Mouse (Mus musculus) T-helper 1 cell (primary cell): ENCODE measurements around the gene Gm10644.

ENCODE experiments used
- in situ Hi-C: fragments of 300-600 bp; cut with MboI, MseI; formaldehyde crosslinking; loops from one replicate; pipeline ENCODE4 v1.15.1; 2025; ENCODE audit warnings: high pct_unique_total_duplicates

The Gm10644 gene

DNA sequence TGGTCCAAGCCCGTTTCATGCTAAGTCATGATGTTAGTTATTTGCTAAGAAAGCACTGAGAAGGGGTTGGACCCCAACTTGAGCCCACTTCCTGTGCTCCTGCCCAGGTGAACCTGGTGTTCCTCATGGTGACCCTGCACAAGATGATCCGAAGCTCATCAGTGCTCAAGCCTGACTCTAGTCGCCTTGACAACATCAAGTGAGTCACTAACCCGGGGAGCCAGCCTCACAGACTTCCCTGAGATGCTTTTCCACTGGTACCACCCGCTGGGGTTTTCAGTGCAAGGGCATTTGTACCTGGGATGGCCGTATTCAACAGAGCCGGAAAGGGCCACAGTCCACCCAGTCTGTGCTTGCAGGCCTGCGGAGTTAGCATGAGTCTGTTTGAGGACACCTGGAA, 19.6 kb downstream of the Gm10644 start:
- in situ Hi-C loops, result no loop called here

DNA sequence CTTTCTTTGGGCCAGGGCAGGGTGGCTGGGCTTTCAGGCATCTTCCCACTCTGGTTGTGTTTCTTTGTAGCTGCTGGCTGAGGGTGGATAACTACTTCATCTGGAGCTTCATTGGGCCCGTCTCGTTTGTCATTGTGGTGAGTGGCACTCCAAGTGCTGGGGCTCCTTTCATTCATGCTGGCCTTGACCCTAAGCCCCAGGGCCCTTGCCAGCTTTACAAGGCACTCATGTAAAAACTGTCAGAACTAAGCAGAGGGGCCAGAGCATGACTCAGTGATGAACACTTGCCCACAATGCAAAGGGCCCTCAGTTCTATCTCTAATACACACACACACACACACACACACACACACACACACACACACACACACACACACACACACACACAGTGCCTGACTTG, 20.0 kb downstream of the Gm10644 start:
- in situ Hi-C loops, result no loop called here

DNA sequence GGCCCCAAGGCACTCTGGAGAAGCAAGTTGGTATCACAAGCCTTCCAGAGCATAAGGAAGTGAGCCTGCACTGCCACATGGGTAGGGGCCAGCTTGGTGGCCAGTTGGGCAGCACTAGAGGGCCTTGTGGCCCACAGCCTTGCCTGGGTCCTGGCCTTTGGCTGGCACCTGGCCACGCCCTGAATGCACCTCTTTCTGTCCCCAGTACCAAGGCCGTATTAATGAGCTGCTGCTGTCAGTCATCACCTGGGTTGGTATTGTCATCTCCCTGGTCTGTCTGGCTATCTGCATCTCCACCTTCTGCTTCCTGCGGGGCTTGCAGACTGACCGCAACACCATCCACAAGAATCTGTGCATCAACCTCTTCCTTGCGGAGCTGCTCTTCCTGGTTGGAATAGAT, 20.8 kb downstream of the Gm10644 start:
- in situ Hi-C loops, result no loop called here

DNA sequence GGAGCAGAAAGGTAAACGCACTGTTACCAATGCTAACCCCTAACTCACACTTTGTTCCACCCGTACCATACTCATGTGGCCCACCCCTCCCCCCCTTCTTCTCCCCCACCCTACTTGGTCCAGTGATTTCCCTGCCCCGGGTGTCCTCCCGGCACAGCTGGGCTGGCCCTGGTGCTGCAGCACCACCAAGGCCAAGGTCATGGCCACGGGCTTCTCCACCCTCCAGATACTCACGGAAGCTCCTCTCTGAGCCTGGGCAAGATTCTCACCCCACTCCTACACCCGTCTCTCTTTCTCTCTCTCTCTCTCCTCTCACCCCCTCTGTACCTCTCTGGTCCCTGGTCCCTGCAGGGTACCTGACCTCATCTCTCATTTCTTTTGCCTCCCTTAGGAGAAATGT, 28.7 kb downstream of the Gm10644 start:
- in situ Hi-C loops, result no loop called here

DNA sequence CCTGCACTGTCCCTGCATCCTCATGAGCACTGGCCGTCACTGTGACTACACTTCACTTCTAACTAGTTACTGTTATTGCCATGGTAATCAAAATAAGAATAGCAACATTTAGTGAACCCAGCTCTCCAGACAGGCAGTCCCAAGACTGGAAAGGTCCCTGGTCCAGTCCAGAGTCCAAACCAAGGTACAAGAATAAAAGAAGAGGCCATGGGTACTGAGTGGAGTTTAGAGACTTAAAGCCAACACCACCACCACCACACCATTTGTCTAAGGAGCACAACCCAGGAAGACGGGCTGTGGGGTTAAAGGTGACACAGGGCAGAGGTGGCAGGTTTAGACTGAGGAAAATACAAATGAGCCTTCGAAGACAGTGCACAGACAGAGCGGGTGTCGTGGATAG, 30.4 kb downstream of the Gm10644 start:
- in situ Hi-C loops, result no loop called here

DNA sequence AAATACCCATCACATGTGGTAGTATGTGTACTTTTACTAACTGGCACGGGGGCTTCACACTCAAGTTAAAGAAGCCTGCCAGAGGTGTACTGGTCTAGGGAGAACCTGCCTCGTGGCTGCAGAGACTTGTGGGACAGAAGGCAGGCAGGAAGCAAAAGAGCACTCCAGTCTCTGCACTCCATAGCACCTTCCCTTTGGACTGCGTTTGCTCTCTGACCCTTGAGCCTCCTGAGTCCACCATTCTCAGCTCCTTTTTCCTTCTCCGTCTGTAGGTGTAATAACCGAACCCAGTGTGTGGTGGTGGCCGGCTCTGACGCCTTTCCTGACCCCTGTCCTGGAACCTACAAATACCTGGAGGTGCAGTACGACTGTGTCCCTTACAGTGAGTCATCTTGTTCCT, 32.3 kb downstream of the Gm10644 start:
- in situ Hi-C loops, result no loop called here

DNA sequence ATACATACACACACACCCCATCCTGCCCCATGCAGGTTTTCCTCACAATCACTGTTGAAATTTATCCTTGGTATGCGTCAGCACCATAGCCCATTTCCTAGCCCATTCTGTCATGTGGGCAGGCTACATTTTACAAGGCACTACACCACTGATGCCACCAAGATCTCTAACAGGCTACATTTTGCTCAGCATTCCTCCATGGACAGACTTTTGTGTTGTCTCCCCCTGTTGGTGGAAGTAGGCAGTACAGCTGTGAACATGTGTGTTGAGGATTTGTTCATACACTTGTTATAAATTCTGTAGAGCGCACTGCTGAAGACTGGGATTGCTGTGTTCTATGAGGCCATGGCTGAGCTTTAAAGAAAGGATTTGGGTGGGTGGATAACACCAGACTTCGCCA, 33.4 kb downstream of the Gm10644 start:
- in situ Hi-C loops, result no loop called here

DNA sequence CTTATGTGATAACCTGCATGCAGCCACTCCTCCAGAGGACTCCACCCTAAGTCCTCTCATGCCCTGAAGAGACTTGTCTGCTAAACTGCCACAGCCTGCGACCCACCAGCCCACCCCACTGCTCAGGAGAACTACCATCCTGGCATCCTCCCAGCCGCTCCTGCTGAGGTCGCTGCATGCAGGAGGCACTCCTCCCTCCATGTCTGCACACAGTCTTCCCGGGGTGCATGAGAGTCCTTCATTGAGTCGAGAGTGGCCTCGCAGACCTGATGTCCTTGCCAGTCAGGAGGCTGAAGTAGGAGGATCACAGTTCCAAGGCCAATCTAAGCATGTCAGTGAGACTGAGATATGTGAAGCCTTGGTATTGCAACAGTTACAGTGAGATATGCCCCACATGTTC, 37.4 kb downstream of the Gm10644 start:
- in situ Hi-C loops, result no loop called here

DNA sequence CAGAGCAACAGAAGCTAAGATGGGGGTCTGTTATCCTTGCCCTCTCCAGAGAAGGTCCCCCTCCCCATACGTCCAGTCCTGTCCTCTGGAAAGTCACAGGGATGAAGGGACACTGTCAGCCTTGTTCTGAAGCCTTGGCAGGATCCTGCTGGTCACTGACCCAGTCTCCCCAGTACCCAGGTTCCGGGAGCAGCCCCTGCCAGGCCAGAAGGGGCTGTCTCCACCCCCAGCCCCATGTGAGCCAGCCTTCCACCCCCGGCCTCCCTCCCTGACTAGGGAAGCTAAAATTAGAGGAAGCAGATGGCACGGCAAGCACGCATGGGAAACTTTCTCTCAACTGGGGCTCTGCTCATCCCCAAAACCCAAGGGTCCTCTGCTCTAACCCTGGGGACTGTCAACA, 39.0 kb downstream of the Gm10644 start:
- in situ Hi-C loops, result no loop called here

DNA sequence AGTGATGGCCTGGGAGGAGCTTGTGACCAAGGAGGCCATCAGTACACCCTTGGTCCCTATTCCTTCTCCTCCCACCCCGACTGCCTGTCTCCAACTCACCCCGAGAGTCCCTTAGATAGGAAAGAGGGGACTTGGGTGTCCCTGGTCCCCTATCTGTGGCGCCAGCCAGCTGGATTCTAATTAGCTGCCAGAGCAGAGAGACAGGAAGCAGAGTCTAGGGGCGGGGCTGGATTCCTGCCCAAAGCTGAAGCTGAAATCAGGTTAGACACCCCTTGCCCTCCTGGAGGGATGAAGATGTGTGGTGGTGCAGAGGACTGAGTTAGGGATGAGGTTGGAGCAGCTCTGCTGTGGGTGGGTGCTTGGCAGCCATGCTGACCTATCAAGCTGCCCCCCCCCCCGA, 40.1 kb downstream of the Gm10644 start:
- in situ Hi-C loops, result no loop called here

DNA sequence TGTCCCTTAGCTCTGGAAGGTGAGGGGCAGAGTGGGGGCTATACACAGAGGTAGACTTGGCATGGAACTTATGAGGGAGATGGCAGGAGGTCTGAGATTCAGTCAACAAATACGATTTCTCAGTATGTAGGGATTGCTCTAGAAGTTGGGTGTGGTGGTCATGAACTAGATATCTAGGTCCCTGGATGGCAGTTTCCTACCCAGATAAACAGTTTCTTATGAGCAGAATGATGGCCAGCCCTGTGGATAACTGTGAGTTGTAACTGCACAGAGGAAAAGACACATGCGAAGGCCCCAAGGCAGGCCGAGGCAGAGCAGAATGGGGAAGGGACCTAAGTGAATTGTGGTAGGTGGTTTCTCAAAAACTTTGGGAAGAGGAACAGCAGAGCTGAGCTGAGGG, 40.8 kb downstream of the Gm10644 start:
- in situ Hi-C loops, result no loop called here

DNA sequence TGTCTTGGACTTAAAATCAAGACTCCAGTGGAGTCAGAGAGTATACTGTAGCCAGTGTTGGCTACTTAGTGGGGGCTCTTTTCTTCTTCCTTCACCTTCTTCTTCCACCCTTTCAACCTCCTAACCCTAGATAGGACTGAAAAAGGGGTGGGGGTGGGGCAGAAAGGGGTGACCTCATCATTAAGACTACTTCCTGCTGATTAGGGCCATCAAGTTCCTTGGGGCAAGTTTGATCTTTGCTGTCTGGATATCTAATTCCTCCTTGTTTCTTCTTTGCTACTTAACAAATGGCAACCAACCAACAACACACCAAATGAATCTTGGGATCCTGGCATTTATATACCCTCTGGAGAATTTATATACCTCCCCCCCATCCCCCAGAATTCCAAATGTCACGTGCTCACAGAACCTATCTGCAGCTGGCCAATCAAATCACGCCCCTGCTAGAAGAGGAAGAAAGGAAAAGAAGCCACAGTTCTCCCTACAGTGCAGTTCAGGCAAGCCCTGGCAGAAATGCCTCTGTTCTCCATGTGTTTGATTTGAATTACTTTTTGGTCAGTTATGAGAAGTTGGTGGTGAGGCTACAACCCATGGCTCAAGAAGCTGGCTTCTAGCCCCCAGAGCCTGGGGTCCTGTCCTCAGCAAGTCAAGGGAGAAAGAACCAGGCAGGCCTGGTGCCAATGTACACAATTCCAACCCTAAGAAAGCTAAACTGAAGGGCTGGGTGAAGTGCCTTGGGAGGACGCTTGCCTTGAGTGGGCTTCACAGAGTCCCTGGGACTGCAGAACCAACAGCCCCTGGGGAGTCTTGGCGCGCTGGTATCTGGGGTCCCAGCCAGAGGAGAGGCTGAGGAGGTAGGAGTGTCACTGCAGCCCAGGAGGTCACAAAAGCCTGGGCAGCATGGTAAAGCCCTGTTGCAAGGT, 42.9 kb downstream of the Gm10644 start:
- in situ Hi-C loops, result no loop called here

DNA sequence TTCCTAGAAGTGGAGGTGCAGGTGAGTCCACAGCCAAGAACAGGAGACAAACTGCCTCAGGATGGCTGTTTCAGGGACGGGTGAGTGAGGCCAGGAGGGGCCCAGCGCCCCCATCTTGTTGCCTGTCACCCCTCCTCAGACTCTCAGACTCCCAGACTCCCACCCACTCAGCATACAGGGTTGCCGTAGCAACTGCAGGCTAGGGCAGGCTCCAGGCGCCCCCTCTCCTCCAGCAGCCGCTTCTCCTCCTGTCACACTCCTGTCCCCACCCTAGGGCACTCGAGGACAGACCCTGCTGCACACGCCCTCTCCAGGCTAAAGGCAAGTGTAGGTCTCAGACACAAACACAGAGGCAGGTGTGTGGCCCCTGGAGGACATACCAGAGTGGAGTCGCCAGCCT, 45.7 kb downstream of the Gm10644 start:
- in situ Hi-C loops, result no loop called here

DNA sequence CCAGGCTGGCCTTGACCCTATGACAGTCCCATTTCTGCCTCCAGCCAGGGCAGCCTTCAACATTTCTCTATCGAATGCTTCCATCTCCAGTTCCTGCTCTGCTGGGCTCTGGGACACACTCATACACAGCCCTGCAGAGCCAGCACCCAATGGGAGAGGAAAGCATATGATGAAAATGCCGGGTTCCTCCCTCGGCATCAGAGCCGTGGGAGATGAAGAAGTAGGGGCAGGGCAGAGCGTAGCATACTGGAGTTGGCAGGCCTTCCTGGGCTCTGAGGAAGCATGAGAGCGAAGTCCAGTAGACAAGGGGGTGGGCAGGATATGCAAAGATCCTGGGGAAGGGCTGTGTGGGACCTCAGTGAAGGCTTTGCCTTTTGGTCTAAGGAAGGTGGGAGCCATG, 46.4 kb downstream of the Gm10644 start:
- in situ Hi-C loops, result no loop called here

DNA sequence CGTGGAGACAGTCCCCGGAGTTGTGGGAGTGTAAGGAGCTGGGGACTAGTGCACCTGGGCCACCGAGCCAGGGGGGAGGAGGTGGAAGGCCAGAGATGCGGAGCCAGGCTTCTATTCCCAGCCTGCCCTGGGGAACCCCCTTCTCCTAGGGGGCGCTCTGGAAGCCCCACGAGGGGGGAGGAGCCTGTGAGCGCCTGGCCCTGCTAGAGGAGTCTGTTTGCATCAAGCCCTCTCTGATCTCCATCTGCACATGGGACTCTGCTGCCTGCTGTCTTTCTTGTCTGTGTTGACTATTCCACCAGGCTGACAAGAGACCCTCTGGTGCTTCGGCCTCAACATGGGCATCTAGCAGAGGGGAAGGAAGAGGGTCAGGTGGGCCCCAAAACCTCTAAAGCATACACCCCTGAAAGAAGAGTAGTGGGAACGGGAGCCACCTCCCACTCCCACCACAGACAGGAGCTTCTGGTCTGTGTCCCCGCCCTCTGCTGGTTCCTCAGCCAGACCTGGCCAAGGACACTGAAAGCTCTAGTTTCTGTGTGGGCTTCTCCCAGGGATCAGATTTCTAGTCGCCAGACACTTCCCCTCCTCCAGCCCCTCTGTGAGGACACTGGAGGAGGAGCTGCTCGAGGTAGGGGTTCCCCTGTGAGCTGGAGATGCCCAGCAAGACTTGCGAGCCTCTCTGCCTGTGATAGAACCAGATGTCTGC, 51.9 kb downstream of the Gm10644 start:
- in situ Hi-C loops, result no loop called here

DNA sequence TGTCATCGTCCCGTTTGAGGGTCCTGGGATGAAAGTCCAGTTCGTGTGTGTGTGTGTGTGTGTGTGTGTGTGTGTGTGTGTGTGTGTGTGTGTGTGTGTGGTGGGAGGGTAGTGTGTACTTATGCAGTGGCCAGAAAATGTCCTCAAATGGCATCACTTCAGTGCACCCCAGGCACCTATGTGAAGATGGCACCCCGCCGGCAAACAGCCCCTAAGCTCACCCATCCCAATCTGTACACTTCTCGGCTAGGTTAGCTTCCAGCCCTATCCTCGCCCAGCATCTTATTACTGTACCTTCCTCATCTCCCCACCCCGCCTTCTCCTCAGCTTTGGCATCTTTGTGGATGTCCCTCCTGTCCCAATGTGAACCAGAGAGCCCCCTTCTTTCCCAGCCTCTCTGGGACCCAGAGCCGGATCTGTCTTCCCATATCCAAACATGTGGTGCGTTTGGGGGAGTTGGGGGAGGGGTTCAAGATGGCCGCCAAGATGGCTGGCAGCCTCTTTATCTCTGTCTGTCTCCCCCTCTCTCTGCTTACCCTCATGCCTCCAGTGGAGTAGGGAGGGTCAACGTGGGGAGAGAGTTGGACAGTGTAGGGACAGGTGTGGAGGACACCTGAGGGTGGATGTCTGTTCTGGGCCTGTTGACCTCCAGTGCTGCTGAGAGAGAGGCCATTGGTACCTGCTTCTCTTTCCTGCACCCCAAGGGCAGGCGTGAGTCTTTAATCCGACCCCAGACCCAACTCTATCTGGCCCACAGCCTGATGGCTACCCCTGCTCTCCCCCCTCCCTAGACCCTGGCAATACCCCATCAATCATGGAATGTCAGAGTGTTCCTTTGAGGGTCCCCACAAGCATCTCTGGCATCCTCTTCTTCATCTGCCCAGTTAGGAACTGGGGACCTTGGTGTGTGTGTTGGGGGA, 53.2 kb downstream of the Gm10644 start:
- in situ Hi-C loops, result no loop called here

DNA sequence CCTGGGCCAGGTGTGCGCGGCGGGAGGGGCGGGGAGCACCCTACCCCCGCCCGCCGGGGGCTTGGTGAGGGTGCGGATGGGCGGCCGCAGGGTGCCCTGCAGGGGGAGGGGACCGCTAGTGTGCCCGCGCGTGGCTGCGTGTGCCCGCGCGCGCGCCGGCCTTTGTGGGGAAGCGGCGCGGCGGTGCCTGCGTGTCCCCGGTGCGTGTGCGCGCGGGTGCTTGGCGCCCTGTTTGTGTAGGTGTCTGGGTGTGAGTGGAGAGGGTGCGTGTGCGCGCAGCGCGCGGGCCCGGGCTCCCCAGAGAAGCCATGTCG, 54.1 kb downstream of the Gm10644 start:
- in situ Hi-C loops, result no loop called here

DNA sequence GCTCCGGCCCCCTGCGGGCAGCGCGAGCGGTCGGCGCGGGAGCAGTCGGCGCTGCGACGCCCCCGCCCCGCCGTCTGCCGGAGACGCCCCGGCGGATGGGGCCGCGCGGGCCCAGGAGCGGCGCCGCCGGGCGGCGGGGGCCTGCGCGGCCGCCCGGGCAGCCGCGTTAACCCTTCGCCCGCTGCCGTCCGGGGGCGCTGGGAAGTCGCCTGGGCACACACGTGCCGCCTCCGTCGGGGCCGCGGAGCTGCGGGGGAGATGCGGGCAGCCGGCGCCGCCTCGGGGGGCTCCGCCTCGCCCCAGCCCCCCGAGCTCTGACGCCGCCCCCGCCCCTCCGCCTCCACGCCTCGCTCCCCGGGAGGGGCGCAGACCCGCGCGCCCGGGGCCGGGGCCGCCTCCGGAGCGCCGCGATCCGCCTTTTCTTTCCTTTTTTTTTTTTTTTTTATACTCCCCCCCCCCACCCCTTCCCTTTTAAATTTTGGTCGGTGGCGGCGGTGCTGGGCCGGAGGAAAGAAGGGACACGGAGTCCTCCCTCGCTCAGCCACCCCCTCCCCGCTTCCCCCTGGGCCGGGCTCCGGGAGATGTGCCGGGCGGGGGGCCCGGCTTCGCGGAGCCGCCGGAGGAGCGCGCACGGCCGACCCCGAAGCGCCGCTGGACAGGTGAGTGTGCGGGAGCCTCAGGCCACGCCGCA, 54.6 kb downstream of the Gm10644 start:
- in situ Hi-C loops, result no loop called here

DNA sequence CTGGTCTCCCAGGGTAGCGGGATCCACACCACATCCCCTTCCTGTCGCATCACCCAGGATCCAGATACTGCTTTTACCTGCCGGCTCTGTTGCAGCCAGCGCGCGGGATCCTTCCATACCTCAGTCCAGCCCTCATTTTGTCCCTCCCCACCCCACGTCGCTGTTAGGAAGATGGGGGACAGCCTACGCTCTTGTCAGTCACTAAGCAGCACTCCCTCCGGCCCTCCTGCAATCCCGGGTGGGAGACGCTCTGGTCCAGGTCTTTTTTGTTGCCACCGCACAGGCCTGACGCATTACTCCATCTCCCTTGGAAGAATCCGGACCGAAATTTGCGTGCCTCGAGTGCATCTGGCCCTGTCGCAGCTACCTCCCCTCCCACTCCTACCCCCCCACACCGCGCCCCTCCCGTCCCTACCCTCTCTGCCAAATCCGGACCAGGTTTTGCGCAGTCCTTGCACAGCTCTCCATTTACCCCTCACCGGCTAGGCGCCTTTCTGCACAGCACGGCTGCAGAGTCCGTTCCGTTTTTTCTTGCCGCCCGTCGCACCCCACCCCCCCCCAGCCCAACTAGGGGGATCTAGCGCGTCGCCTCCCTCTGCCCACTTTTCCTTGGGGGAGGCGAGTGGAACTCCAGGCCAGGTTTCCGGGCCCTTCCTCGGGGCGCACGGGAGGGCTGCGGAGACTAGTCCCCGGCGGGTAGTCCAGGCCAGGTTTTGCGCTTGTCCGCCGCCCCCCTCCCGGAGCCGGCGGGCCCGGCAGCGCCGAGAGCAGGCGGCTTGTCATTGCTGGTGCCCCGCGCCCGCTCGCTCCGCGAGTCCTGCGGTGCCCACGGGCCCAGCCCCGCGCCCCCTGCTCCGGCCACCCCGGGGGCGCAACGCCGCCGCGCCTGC, 55.4 kb downstream of the Gm10644 start, which contains the start of gene Adgrl1:
Adgrl1 (plus strand) TSS at position 743 of the 890 bp plus-strand sequence.
- in situ Hi-C loops, result loop anchor here (5.0 kb wide), 3 partner anchors 53 to 172 kb away; no protein-coding TSS in a partner anchor

DNA sequence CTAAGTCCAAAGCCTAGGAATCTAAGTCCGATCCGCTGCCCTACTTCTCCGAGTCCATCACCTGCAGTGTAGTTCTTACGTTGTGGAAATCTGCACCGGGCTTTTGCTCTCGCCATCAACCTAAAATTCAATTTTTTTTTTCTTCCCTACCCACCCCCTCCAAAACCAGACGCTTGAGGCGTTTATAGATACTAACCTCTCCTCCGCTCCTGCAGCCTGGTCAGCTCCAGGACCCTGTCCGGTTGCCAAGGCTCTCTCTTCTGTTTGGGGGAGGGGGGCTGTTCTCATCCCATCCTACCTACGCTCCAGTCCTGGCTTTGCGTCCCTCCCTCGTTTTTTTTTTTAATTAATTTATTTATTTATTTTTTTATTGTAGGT, 56.0 kb downstream of the Gm10644 start:
- in situ Hi-C loops, result loop anchor here (5.0 kb wide), 3 partner anchors 53 to 172 kb away; no protein-coding TSS in a partner anchor
